Mouse (Mus musculus): ENCODE results near the gene Mllt1.
"Not testable (repeated sequence)": the region's sequence is repeated elsewhere in the genome, so short reads cannot be mapped to it uniquely, and the experiment has no call there.

Gene Mllt1

GRCm38 (mm10) chr17:56934545-56935330 lies 477 bp downstream of the Mllt1 start:
- no peak for DNase-seq

GRCm38 (mm10) chr17:56933395-56933794 lies 1.8 kb downstream of the Mllt1 start:
- DNase-seq: no peak

- DNase-seq: no peak
These were observed 5.2 kb downstream of the Mllt1 start for GRCm38 (mm10) chr17:56930026-56930425.

- no peak for DNase-seq
These were observed 5.7 kb downstream of the Mllt1 start for GRCm38 (mm10) chr17:56929530-56929929.

- DNase-seq: no peak
These were observed 6.1 kb downstream of the Mllt1 start for GRCm38 (mm10) chr17:56929101-56929500.

GRCm38 (mm10) chr17:56925998-56926397 lies 9.2 kb downstream of the Mllt1 start:
- DNase-seq: no peak

GRCm38 (mm10) chr17:56919725-56920124 lies 15.5 kb downstream of the Mllt1 start:
- no peak for DNase-seq

- no peak for DNase-seq
These were observed 18.0 kb downstream of the Mllt1 start for GRCm38 (mm10) chr17:56917166-56917565.

- DNase-seq: no peak
These were observed 21.8 kb downstream of the Mllt1 start for GRCm38 (mm10) chr17:56913444-56913843.

GRCm38 (mm10) chr17:56913023-56913422 lies 22.2 kb downstream of the Mllt1 start:
- DNase-seq: no peak

GRCm38 (mm10) chr17:56909764-56910163 lies 25.5 kb downstream of the Mllt1 start:
- not testable (repeated sequence) for DNase-seq

GRCm38 (mm10) chr17:56907887-56908286 lies 27.3 kb downstream of the Mllt1 start:
- DNase-seq: no peak

GRCm38 (mm10) chr17:56907096-56907495 lies 28.1 kb downstream of the Mllt1 start:
- peak; percentile 73 for DNase-seq

- DNase-seq: no peak
These were observed 29.0 kb downstream of the Mllt1 start for GRCm38 (mm10) chr17:56906166-56906565.

- DNase-seq: peak; percentile 24
These were observed 32.5 kb downstream of the Mllt1 start for GRCm38 (mm10) chr17:56902698-56903097.

GRCm38 (mm10) chr17:56897630-56898195 lies 37.5 kb downstream of the Mllt1 start:
- DNase-seq: peak; percentile 86

- no peak for DNase-seq
These were observed 38.6 kb downstream of the Mllt1 start for GRCm38 (mm10) chr17:56896513-56897129.

GRCm38 (mm10) chr17:56895368-56895918 lies 39.8 kb downstream of the Mllt1 start:
- DNase-seq: peak; percentile 26

GRCm38 (mm10) chr17:56890018-56890417 lies 45.2 kb downstream of the Mllt1 start:
- DNase-seq: no peak

GRCm38 (mm10) chr17:56888050-56888449 lies 47.2 kb downstream of the Mllt1 start:
- no peak for DNase-seq

GRCm38 (mm10) chr17:56884809-56885208 lies 50.4 kb downstream of the Mllt1 start:
- no peak for DNase-seq

- DNase-seq: no peak
These were observed 50.9 kb downstream of the Mllt1 start for GRCm38 (mm10) chr17:56884331-56884730.

GRCm38 (mm10) chr17:56883612-56884011 lies 51.6 kb downstream of the Mllt1 start:
- no peak for DNase-seq

- no peak for DNase-seq
These were observed 57.8 kb downstream of the Mllt1 start for GRCm38 (mm10) chr17:56877426-56877825.

Data from kidney, adult 9 months (tissue).